In the genomic region with DNA sequence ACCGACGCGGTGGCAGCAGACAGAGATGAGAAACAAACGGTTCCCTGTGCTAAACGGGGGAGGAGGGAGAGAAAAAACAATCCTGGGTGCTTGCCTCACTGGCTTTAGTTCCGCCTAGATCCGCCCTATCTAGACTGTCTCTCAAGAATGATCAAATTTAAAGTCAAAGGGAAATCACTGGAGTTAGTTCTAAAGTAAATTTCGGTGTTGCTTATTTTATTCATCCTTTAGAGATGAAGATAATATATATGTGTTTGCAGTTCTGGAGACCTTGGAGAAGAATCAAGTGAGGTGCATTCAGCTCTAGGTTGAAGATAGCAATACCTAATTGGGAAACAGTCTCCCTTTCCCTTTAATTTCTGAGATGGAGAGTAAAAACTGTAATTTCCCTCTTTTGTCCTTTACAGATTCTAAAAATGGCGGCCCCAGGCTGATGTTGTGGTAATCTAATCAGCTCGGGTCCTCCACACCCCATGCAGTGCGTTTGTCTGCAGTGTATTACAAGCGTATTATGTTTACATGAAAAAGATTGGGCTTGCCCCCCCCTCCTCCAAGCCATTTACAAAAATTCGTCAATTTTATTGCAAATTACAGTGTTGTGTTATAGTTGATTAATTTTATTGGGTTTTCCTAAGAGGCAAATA, we compare ENCODE assay signal across 8 mouse cellular contexts. TPM values are rescaled to one million over a fixed set of nuclear protein-coding genes. Genes with fewer than 3 reads are reported as not detected.
DNase-seq lines count a peak whose midpoint lies in the region; ATAC-seq and TF ChIP-seq lines count a peak whose summit lies in the region.

No protein-coding gene starts in this region.

- H3K9me3 ChIP-seq in hindbrain, embryonic 11.5 days (ENCODE audit: control insufficient read depth, low read length) = no peaks in the 10 kb centered on the region

- under 1% methylated on average over 13 of the region's 13 CpGs for WGBS in hindbrain, embryonic 11.5 days
- WGBS in macrophage (ENCODE audit: missing documents) = 1% methylated on average over 13 of the region's 13 CpGs

- peaks cover 83% of the 10 kb centered on the region for H3K79me2 ChIP-seq in macrophage (ENCODE audit: inconsistent target)

- peak overlapping the region; percentile 100 for H3K4me3 ChIP-seq in testis, adult 2 months (ENCODE audit: control insufficient read depth, low read depth, low read length)
- peak overlapping the region; percentile 99 for H3K4me3 ChIP-seq in hindbrain, embryonic 11.5 days (ENCODE audit: low read depth, low read length)
- peak overlapping the region; percentile 100 for H3K4me3 ChIP-seq in macrophage (ENCODE audit: inconsistent target)

- peak overlapping the region; percentile 65 for H3K4me2 ChIP-seq in hindbrain, embryonic 11.5 days (replicated peaks; ENCODE audit: low read depth, low read length)

- no peak for TF ChIP-seq POLR2A in testis, adult 2 months (IDR thresholded peaks at IDR 0.05; ENCODE audit: control insufficient read depth, low read depth, low read length)

- no peaks in the 10 kb centered on the region for H3K27me3 ChIP-seq in testis, adult 2 months (ENCODE audit: control insufficient read depth, insufficient read depth, low read length)
- H3K27me3 ChIP-seq in hindbrain, embryonic 11.5 days (ENCODE audit: control insufficient read depth, insufficient read depth, low read length) = no peaks in the 10 kb centered on the region

- ATAC-seq in CD4-positive, CD25-positive, alpha-beta regulatory T cell, adult 4 months = no peak
- no peak for ATAC-seq in hindbrain, embryonic 11.5 days (ENCODE audit: low FRiP score)

- peak; percentile 61 for DNase-seq in CD4-positive, CD25-positive, alpha-beta regulatory T cell, adult 2 months (ENCODE audit: low read depth, low spot score)
- no peak for DNase-seq in testis, postnatal 14 days (ENCODE audit: low spot score)
- DNase-seq in hindbrain, embryonic 11.5 days (ENCODE audit: low spot score) = peak; percentile 68
- DNase-seq in thymus, postnatal 4 days = peak; percentile 36
- DNase-seq in right cerebral cortex, adult 18-20 months = no peak

- peak overlapping the region; percentile 99 for H3K9ac ChIP-seq in hindbrain, embryonic 11.5 days (ENCODE audit: low read depth, low read length)

- no peak for TF ChIP-seq CTCF in testis, adult 2 months (IDR thresholded peaks at IDR 0.05; ENCODE audit: control insufficient read depth, insufficient read depth, insufficient replicate concordance, low read depth, low read length)

- peaks cover 2% of the 10 kb centered on the region; the same call in 1 of the 2 replicates for H3K4me1 ChIP-seq in testis, adult 2 months (ENCODE audit: control insufficient read depth, insufficient read depth, low read length)
- no peaks in the 10 kb centered on the region for H3K4me1 ChIP-seq in hindbrain, embryonic 11.5 days (replicated peaks; ENCODE audit: control insufficient read depth, insufficient read depth, low read length)

- H3K36me3 ChIP-seq in testis, adult 2 months (ENCODE audit: control insufficient read depth, insufficient read depth, low read length) = no peaks in the 10 kb centered on the region; the same call in 1 of the 2 replicates
- H3K36me3 ChIP-seq in hindbrain, embryonic 11.5 days (ENCODE audit: control insufficient read depth, insufficient read depth, low read length) = no peaks in the 10 kb centered on the region
- H3K36me3 ChIP-seq in macrophage (ENCODE audit: inconsistent target) = no peaks in the 10 kb centered on the region

- H3K27ac ChIP-seq in testis, adult 2 months (ENCODE audit: control insufficient read depth, insufficient read depth, low read depth, low read length) = peak overlapping the region; percentile 97
- peak overlapping the region; percentile 100 for H3K27ac ChIP-seq in hindbrain, embryonic 11.5 days (ENCODE audit: low read depth, low read length)
- peak overlapping the region; percentile 100 for H3K27ac ChIP-seq in macrophage

RNA-seq across cellular contexts. Expression of gene Kmt2e, which starts 1.4 kb away (rescaled TPM):
- 100 to 1,000 TPM; 183 to 238 TPM for polyA plus RNA-seq in CD4-positive, CD25-positive, alpha-beta regulatory T cell, adult 4 months (2017; shearing (Covaris generic))
- 11.2 and 13.8 TPM in 2 replicates for polyA plus RNA-seq in testis, adult 2 months (2012; rRNA removed)
- polyA plus RNA-seq in hindbrain, embryonic 11.5 days (2014; fragmentation: Nextera tagmentation; extraction: Ambion mirVana) = 121 and 122 TPM in 2 replicates
- 100 to 1,000 TPM in 21 of 26 experiments, 10 to 100 TPM in 5; 56.8 to 218 (median 178) TPM for total RNA-seq in macrophage (2018; cell fraction: chromatin; rRNA removed)
- total RNA-seq in macrophage (2018; cell fraction: cytosol; rRNA removed) = 10 to 100 TPM; 17.8 to 56.3 (median 41.5) TPM
- 100 to 1,000 TPM in 12 of 26 experiments, 10 to 100 TPM in 14; 44.2 to 177 (median 97.6) TPM for total RNA-seq in macrophage (2018; cell fraction: nucleus; rRNA removed)
- polyA plus RNA-seq in macrophage (2018) = 18.9 to 45.3 TPM (median 32.6 TPM) in 3 replicates

Comparison
In these comparisons a context has a peak if more than half of its experiments do, and no peak if none do; other contexts are left out.
1. DNase-seq: peak in CD4-positive, CD25-positive, alpha-beta regulatory T cell, adult 2 months (single experiment), hindbrain, embryonic 11.5 days (single experiment) and thymus, postnatal 4 days (single experiment); none in testis, postnatal 14 days (single experiment) and right cerebral cortex, adult 18-20 months (single experiment).
2. Peak in every context shown above with its lines, with median percentiles within 50 percentile points of each other: H3K27ac ChIP-seq and H3K4me3 ChIP-seq.